Mouse (Mus musculus): ENCODE data around the gene Ptprz1. TPM values are rescaled to one million over a fixed set of nuclear protein-coding genes. Genes with fewer than 3 reads are reported as not detected.
"Not testable (repeated sequence)": the region's sequence is repeated elsewhere in the genome, so short reads cannot be mapped to it uniquely, and the experiment has no call there.

The Ptprz1 gene
- polyA plus RNA-seq, 1 experiment: 0.27 TPM

DNA sequence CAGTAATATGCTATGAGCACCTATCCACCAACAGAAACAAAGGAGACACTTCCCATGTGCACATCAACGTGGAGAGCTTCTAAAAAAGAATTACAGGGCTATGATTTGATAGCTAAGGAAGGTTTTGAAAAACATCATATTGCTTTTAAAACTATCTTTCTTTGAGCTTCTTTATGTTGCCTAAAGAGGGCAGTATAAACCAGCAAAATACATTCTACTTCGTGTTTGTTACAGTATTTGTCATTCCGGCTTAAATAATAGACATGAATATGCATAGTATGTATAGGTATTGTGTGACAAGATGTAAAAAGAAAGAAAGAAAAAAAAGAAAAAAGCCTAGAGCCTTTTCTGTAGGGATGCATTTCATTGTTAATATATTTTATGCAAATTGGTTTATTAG, 127.8 kb downstream of the Ptprz1 start:
- DNase-seq (ENCODE audit: low read depth): no peak

DNA sequence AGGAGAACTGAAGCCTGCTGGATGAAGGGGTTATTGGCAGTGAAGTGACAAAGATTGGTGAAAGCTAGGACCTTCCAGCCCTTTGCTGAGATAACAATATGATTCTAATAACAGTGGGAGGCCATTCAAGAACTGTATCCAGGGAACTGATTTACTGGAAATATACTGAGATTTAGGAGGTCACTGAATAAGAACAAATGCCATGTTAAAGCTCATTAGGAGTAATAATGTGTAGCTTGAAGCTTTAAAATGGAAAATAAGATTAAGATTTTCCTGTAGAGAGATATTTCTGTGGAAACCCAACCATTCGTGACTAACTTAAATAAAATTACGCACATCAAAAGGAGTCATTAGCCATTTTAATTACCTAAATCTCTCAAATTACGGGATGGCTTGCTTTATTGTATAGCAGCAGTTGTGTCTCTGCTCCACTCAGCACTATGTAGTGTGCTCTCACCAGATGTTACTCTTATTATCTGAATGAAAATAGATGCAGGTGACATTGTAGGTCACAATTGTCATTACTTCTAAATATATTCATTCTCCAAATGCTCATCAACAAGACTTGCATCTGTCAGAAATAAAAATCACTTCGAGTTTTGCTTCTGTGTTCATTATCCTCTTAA, 139.8 kb downstream of the Ptprz1 start:
- DNase-seq (ENCODE audit: low read depth): no peak

DNA sequence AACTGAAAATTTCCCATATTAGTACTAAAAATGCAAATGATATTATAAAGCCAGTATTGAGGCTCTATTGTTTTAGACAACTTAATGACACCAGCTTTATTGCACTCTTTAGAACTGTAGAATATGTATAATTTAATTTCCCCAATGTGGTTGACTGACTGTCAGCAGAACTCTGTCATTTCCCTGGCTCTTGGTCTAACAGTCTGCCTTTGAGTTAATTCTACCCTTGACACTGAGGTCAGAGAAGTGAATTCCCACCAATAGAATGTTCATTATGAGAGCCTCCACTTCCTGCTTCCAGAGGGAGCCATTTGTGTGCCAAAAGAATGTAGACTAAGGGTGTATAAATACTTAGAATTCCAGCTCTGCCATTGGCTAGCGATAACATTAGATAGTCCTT, 152.9 kb downstream of the Ptprz1 start:
- DNase-seq (ENCODE audit: low read depth): no peak

- DNase-seq (ENCODE audit: low read depth): no peak
Measured at GRCm38 (mm10) chr6:23048836-23049235, 173.5 kb downstream of the Ptprz1 start.

- no peak for DNase-seq (ENCODE audit: low read depth)
Measured at GRCm38 (mm10) chr6:23055734-23056133, 180.4 kb downstream of the Ptprz1 start.

DNA sequence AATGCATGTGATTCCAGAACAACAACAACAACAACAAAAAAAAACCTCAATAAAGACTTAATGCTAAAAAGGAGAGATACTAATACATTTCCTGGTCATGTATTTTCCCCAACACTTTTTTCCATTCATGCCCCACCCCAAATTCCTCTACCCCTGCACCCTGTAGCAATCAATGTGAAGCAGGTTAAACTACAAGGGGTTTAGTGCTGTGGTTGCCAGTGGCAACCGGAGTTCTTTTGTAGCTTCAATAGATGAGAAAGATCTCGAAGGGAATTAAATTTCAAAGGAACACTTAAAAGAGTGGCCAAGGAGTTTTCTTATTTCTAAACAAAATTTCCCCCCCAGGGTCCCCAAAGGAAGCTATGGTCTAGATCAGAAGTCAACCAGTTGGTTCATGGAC, 200.8 kb downstream of the Ptprz1 start:
- no peak for DNase-seq (ENCODE audit: low read depth)

DNA sequence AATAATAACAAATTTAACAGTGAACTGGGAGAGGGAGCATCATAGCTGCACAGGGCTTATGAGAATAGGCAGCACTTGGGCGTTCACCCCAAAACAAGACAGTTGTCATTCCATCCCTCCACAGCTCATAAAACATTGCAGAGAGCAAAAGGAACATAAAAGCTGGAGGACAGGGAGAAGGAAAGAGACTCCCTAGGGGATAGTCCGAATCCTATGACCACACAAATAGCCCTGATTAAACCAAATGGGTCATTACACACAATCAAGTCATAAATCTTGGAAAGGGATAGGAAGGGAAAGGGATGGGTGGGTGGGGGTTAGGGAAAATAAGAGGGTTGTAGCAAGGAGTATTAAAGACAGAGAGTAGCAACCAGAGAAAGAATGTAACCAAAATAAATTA, 203.0 kb downstream of the Ptprz1 start:
- DNase-seq (ENCODE audit: low read depth): no peak

DNA sequence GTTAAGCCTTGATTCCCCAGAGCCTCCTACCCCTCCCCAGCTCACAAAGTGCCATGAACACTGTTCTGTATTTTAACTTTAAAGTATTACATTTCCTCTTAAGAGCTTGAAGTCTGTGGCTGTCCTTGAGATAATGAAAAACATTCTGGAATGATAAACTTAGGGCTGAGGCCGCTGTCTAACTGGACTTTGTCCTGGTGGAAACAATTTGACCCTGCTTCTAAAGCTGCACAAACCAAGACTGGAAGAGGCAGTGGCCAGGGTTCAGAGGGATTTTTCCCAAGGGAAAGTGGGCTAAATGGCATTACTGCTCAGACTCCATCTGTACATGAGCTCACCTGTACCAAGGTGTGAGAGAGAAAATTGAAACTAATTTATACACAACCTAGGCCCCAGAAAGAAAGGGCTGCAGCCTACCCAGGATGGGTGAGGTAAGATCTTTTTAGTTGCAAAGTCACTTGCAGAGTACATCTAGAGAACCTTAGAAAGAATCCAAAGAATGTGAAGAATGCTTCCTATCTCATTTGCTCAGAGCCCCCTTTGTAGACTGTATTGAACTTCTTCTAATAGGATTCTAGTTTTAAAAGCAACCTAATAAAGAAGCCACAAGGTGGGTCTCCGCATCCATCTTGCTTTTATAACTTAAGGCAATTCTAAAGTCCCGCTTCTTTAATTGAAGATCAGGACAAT, 204.8 kb downstream of the Ptprz1 start:
- DNase-seq (ENCODE audit: low read depth): no peak

DNA sequence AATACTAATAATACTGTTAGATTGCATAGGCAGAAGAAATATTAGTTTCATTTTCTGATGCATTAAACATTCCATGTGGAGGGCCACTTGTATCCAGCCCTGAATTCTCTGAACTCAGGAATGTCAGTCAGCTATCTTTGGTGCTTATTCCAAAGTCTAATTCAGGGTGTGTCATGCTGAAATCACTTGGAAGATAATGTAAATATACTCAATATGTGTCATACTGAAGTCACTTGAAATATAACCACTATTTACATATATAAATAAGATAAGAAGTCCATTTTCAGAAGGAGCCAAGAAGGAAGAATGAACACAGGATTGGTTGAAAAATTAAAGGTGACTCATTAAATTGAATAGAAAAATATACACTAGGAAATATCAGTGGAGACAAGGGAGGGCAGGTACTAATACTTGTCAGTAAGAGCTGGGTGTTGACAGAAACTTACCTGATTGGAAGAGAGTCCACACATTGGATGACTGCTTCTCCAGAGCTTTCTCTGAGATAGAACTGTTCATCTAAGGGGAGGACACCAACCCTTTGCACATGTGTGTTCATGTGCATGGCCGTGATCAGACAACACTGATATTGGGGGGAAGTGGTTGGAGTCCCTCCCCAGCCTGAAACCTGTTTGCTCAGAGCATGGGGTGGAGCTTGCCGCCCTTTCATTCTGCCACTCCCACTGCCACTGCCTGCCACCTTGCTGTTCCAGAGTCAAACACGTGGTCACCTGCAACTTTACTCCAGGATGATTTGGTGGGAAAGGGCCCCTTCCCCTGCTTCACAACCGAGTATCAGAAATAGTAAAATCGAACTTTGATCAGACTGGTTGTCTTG, 209.5 kb downstream of the Ptprz1 start:
- no peak for DNase-seq (ENCODE audit: low read depth)

DNA sequence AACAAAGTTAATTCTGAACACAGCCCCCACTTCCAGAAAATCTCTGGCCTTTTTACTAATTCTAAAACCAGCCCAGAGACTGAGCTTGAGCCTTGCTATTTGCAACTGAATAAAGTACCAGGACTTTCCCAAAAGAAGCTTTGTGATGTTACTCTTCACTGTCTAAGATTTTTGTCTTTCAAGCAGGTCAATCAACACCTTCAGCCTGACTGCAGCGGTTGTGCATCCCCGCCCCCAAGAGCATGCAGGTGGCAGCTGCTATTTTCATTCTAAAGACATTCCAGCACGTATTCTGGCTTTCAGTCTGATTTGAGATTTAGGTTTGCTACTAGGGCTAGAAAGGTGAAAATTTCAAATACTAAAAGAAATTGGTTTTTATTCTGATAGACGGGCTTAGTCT, 214.0 kb downstream of the Ptprz1 start:
- DNase-seq (ENCODE audit: low read depth): not testable (repeated sequence)

DNA sequence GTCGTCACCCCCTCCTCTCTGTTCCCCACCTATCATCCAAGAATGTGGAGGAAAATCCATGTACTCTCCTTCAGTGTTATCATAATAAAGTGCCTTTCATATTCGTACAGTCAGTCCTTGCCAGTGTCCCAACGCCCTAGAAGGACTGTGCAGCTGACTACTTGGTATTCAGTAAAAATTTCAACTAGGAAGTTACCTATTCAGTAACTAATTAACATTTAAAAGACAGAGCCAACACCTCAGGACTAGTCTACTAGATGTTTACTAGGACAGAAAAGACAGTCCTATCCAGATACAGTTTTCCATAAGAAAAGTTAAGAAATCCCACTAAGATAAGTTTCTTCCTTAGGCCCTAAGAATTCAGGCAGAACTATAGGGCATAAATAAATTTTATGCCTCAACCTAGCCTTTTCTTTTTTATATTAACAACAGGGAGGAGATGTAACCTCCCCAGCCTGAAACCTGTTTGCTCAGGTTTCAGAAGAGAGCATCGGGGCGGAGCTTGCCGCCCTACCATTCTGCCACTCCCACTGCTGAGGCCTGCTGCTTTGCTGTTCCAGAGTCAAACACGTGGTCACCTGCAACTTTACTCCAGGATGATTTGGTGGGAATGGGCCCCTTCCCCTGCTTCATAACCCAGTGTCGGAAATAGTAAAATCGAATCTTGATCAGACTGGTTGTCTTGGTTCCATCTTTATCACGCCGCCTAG, 215.2 kb downstream of the Ptprz1 start:
- DNase-seq (ENCODE audit: low read depth): not testable (repeated sequence)
